Mouse (Mus musculus) cerebellum, adult 9-11 months (tissue): ENCODE measurements around the gene Prex1.
"Not testable (repeated sequence)": the region's sequence is repeated elsewhere in the genome, so short reads cannot be mapped to it uniquely, and the experiment has no call there.

ENCODE experiments used
- DNase-seq: peaks from one replicate; pipeline ENCODE4 v3.0.0; 2022

Gene Prex1

GRCm38 (mm10) chr2:166713690-166714426 is at the start of gene Prex1:
Prex1 (minus strand) TSS chr2:166713832.
- peak; percentile 90 for DNase-seq

GRCm38 (mm10) chr2:166757969-166758368 is 44.3 kb upstream of the Prex1 start:
- DNase-seq, result no peak

- DNase-seq, result no peak
Measured at GRCm38 (mm10) chr2:166754760-166755159, 41.1 kb upstream of the Prex1 start.

GRCm38 (mm10) chr2:166754194-166754593 is 40.6 kb upstream of the Prex1 start:
- no peak for DNase-seq

- DNase-seq, result no peak
Measured at GRCm38 (mm10) chr2:166750620-166751191, 37.1 kb upstream of the Prex1 start.

- DNase-seq, result not testable (repeated sequence)
Measured at GRCm38 (mm10) chr2:166746261-166746913, 32.8 kb upstream of the Prex1 start.

- DNase-seq, result no peak
Measured at GRCm38 (mm10) chr2:166745849-166746248, 32.2 kb upstream of the Prex1 start.

GRCm38 (mm10) chr2:166744433-166744832 is 30.8 kb upstream of the Prex1 start:
- DNase-seq, result peak; percentile 4

- no peak for DNase-seq
Measured at GRCm38 (mm10) chr2:166743504-166743903, 29.9 kb upstream of the Prex1 start.

- DNase-seq, result no peak
Measured at GRCm38 (mm10) chr2:166741445-166741844, 27.8 kb upstream of the Prex1 start.

GRCm38 (mm10) chr2:166740396-166740795 is 26.8 kb upstream of the Prex1 start:
- no peak for DNase-seq

GRCm38 (mm10) chr2:166737307-166737706 is 23.7 kb upstream of the Prex1 start:
- no peak for DNase-seq

- no peak for DNase-seq
Measured at GRCm38 (mm10) chr2:166735469-166736001, 21.9 kb upstream of the Prex1 start.

GRCm38 (mm10) chr2:166732860-166733259 is 19.2 kb upstream of the Prex1 start:
- no peak for DNase-seq

GRCm38 (mm10) chr2:166732146-166732545 is 18.5 kb upstream of the Prex1 start:
- no peak for DNase-seq

GRCm38 (mm10) chr2:166731102-166731883 is 17.7 kb upstream of the Prex1 start:
- DNase-seq, result not testable (repeated sequence)

GRCm38 (mm10) chr2:166730567-166730915 is 16.9 kb upstream of the Prex1 start:
- no peak for DNase-seq

- no peak for DNase-seq
Measured at GRCm38 (mm10) chr2:166729656-166730566, 16.3 kb upstream of the Prex1 start.

GRCm38 (mm10) chr2:166729045-166729444 is 15.4 kb upstream of the Prex1 start:
- DNase-seq, result no peak

- DNase-seq, result no peak
Measured at GRCm38 (mm10) chr2:166728261-166728680, 14.6 kb upstream of the Prex1 start.

- no peak for DNase-seq
Measured at GRCm38 (mm10) chr2:166727790-166728189, 14.2 kb upstream of the Prex1 start.

GRCm38 (mm10) chr2:166726891-166727290 is 13.3 kb upstream of the Prex1 start:
- DNase-seq, result no peak
